Mouse (Mus musculus) spleen, adult 2 months (tissue): ENCODE data around the gene Erich6b. TPM values are rescaled to one million over a fixed set of nuclear protein-coding genes. Genes with fewer than 3 reads are reported as not detected.

Experiments
- DNase-seq, 2 experiments: peaks; one replicate each; pipeline versions ENCODE4 v3.0.0 to v3.0.0-alpha.2; 2012 to 2021; ENCODE audit warnings: low spot score in 2 of 2, low read depth in 1 of 2
- H3K27ac ChIP-seq: fragments of 200-500 bp; 2 replicates; pipeline ENCODE4 v1.5.1; 2012; ENCODE audit warnings: low read length, inconsistent platforms; ENCODE audit not compliant: insufficient read depth
- H3K27me3 ChIP-seq: fragments of 200-500 bp; 2 replicates; pipeline ENCODE4 v1.6.1; 2012; ENCODE audit warnings: mild to moderate bottlenecking, moderate library complexity, low read length, inconsistent platforms; ENCODE audit not compliant: control insufficient read depth, insufficient read depth
- H3K36me3 ChIP-seq: fragments of 200-500 bp; 2 replicates; pipeline ENCODE4 v1.6.1; 2012; ENCODE audit warnings: mild to moderate bottlenecking, low read length, inconsistent platforms; ENCODE audit not compliant: control insufficient read depth, insufficient read depth
- H3K4me1 ChIP-seq: fragments of 200-500 bp; 2 replicates; pipeline ENCODE4 v1.6.1; 2011; ENCODE audit warnings: inconsistent platforms; ENCODE audit not compliant: control insufficient read depth, insufficient read depth, insufficient read length
- H3K4me3 ChIP-seq: fragments of 200-500 bp; 2 replicates; pipeline ENCODE4 v1.5.1; 2011; ENCODE audit warnings: mild to moderate bottlenecking, inconsistent platforms; ENCODE audit not compliant: insufficient read depth, insufficient read length; ENCODE audit errors: extremely low read depth
- CTCF ChIP-seq: fragments of 200-500 bp; IDR thresholded peaks from 2 replicates; pipeline ENCODE4 v1.5.1; 2011; ENCODE audit warnings: mild to moderate bottlenecking, inconsistent platforms; ENCODE audit not compliant: insufficient read depth, insufficient read length, insufficient replicate concordance; ENCODE audit errors: extremely low read depth
- POLR2A ChIP-seq: fragments of 200-500 bp; IDR thresholded peaks from 2 replicates; pipeline ENCODE4 v1.6.1; 2011; ENCODE audit warnings: low read depth, low read length, inconsistent platforms
- WGBS: fragments of 180-500 bp; shearing (Covaris S2); methylation state at CpG from one replicate; pipeline ENCODE4 v1.1.7; 2018; 5-methylcytosine and 5-hydroxymethylcytosine counted together
- polyA plus RNA-seq: library from polyadenylated mRNA; depleted of rRNA; stranded (reverse); fragments of >200 nt; gene quantifications from 2 replicates; pipeline ENCODE4 v1.2.3, GENCODE M21; 2012; rRNA removed

Erich6b gene
- not detected in 2 replicates for polyA plus RNA-seq

- TF ChIP-seq CTCF (no peak), POLR2A (no peak)
- Histone ChIP-seq H3K27ac (no peak within 1 kb of the TSS), H3K27me3 (no peaks in the 10 kb centered on the region), H3K4me1 (no peaks in the 10 kb centered on the region), H3K4me3 (no peak within 1 kb of the TSS), H3K36me3 (no peaks in the 10 kb centered on the region)
- DNase-seq = no peak
- 79% methylated on average over 8 of the region's 8 CpGs for WGBS
Measured at GRCm38 (mm10) chr14:75642080-75642479, at the start of gene Erich6b. Gene Erich6b, plus strand, starts transcription at chr14:75642259.

DNA sequence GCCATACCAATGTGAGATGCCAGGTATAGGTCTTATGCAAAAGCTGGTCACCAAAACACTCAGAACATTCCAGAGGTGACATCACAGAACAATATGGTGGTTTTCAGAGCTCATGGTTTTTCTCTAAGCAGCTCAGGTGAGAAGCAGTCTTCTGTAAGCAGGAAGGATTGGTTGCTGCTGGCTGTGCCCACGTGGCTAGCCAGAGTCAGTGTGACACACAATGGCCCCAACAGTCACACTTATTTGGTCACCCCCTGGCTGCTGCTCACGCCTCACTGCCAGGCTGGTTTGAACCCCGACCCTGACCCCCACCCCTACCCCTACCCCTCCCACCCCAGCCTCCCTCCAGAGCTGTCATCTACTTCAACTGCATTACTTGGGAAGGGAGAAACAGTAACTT, 49.1 kb upstream of the Erich6b start, which contains the start of gene Spert:
Gene Spert, minus strand, starts transcription at position 139 of the 400 bp plus-strand sequence.
- Histone ChIP-seq H3K4me1 (no peaks in the 10 kb centered on the region), H3K27me3 (no peaks in the 10 kb centered on the region; the same call in 1 of the 2 replicates), H3K4me3 (no peak within 1 kb of the TSS), H3K36me3 (no peaks in the 10 kb centered on the region), H3K27ac (no peak within 1 kb of the TSS)
- DNase-seq = no peak
- TF ChIP-seq CTCF (no peak), POLR2A (no peak)
- WGBS = 71% methylated on average over 3 of the region's 3 CpGs

GRCm38 (mm10) chr14:75609176-75609575, 32.9 kb upstream of the Erich6b start:
- H3K27me3 ChIP-seq = no peaks in the 10 kb centered on the region
- no peak for DNase-seq
- TF ChIP-seq POLR2A (no peak), CTCF (no peak)
- H3K4me3 ChIP-seq = no peak overlapping the region
- H3K4me1 ChIP-seq = no peaks in the 10 kb centered on the region
- 88% methylated on average over 2 of the region's 2 CpGs for WGBS
- H3K27ac ChIP-seq = no peak overlapping the region
- no peaks in the 10 kb centered on the region for H3K36me3 ChIP-seq

GRCm38 (mm10) chr14:75616375-75616774, 25.7 kb upstream of the Erich6b start:
- TF ChIP-seq CTCF = no peak
- no peak for TF ChIP-seq POLR2A
- no peaks in the 10 kb centered on the region for H3K27me3 ChIP-seq
- no peaks in the 10 kb centered on the region for H3K4me1 ChIP-seq
- WGBS = 85% methylated on average over 6 of the region's 6 CpGs
- no peak for DNase-seq
- H3K27ac ChIP-seq = no peak overlapping the region
- H3K4me3 ChIP-seq = no peak overlapping the region
- H3K36me3 ChIP-seq = no peaks in the 10 kb centered on the region

GRCm38 (mm10) chr14:75622984-75623383, 19.1 kb upstream of the Erich6b start:
- H3K27me3 ChIP-seq = no peaks in the 10 kb centered on the region
- H3K4me3 ChIP-seq = no peak overlapping the region
- no peaks in the 10 kb centered on the region for H3K36me3 ChIP-seq
- no peaks in the 10 kb centered on the region for H3K4me1 ChIP-seq
- TF ChIP-seq POLR2A (no peak), CTCF (no peak)
- 83% methylated on average over 7 of the region's 7 CpGs for WGBS
- H3K27ac ChIP-seq = no peak overlapping the region
- DNase-seq = no peak

- Histone ChIP-seq H3K27ac (no peak overlapping the region), H3K27me3 (no peaks in the 10 kb centered on the region), H3K36me3 (no peaks in the 10 kb centered on the region), H3K4me1 (no peaks in the 10 kb centered on the region), H3K4me3 (no peak overlapping the region)
- TF ChIP-seq POLR2A (no peak), CTCF (no peak)
- DNase-seq = no peak
- 70% methylated on average over 8 of the region's 8 CpGs for WGBS
Measured at GRCm38 (mm10) chr14:75628870-75629269, 13.2 kb upstream of the Erich6b start.

GRCm38 (mm10) chr14:75635350-75635749, 6.7 kb upstream of the Erich6b start:
- H3K27ac ChIP-seq = no peak overlapping the region
- no peaks in the 10 kb centered on the region for H3K27me3 ChIP-seq
- no peak overlapping the region for H3K4me3 ChIP-seq
- DNase-seq = no peak
- H3K36me3 ChIP-seq = no peaks in the 10 kb centered on the region
- no peaks in the 10 kb centered on the region for H3K4me1 ChIP-seq
- TF ChIP-seq POLR2A (no peak), CTCF (no peak)
- 80% methylated on average over 12 of the region's 12 CpGs for WGBS

DNA sequence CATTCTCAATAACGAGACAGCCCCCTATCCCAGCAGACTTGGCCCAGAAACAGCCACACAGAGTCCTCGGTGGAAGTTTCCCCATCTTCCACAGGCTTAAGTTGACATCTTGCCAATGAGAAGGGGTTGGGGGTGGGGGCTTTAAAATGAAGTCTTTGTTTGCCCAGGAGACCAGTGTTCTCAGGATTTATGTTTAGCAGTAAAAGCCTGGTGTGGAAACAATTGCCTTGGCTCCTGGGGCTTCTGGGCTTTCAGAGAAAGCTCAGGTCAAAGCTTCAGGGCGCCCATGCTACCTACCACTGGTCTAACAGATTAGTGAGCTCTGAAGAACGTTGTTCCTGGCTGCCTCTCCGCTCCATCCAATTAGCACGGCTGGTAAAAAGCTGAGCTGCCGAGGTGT, 6.0 kb upstream of the Erich6b start:
- Histone ChIP-seq H3K27me3 (no peaks in the 10 kb centered on the region), H3K36me3 (no peaks in the 10 kb centered on the region), H3K27ac (no peak overlapping the region), H3K4me3 (no peak overlapping the region), H3K4me1 (no peaks in the 10 kb centered on the region)
- DNase-seq = no peak
- 71% methylated on average over 7 of the region's 7 CpGs for WGBS
- TF ChIP-seq POLR2A (no peak), CTCF (no peak)
